Mouse (Mus musculus) gastrocnemius, postnatal 25 days (tissue): ENCODE results near the gene Polr2e. TPM values are rescaled to one million over a fixed set of nuclear protein-coding genes. Genes with fewer than 3 reads are reported as not detected.

ENCODE experiments used
- DNase-seq: peaks from one replicate; pipeline ENCODE4 v3.0.0; 2022
- total RNA-seq, 2 experiments: library from RNA; stranded (reverse); gene quantifications; 1 replicate in 1 of 2; 2 replicates in 1 of 2; pipeline ENCODE4 v1.2.3; 2021

Gene Polr2e
- total RNA-seq, 2 experiments from 2014 or later: 43.2 to 45.5 TPM

DNA sequence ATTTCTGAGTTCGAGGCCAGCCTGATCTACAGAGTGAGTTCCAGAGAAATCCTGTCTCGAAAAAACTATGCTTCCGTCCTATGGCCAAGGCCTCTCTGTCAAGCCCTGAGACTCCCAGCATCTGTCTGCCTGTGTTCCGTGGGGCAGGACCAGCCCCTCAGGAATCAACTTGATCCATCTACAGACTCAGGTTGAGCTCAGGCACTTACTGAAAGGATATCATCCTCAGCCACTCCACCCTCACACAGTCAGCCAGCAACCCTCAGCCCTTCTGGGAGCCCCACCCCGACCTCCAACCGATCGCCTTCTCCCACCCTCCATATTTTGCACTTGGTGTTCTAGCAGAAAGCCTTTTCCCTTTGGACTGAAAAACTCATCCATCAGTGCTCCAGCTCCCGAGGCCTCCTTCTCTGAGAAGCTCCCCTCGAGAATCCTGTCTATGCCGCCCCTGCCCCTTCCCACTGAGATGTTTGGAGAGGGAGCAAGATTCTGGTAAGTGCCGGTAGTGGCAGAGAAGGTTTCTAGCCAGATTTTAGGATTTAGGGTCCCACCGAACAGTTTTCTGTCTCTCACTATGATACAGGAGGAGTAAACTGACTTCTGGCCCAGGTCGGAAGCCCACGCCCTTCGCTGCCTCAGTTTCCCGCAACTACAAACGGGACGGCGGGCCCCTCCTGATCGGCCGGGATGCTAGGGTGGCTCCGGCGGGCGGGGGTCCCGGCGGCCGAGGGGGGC is 51.7 kb downstream of the Polr2e start:
- no peak for DNase-seq

- peak; percentile 78 for DNase-seq
These were observed 52.6 kb downstream of the Polr2e start for GRCm38 (mm10) chr10:79986963-79987362.

DNA sequence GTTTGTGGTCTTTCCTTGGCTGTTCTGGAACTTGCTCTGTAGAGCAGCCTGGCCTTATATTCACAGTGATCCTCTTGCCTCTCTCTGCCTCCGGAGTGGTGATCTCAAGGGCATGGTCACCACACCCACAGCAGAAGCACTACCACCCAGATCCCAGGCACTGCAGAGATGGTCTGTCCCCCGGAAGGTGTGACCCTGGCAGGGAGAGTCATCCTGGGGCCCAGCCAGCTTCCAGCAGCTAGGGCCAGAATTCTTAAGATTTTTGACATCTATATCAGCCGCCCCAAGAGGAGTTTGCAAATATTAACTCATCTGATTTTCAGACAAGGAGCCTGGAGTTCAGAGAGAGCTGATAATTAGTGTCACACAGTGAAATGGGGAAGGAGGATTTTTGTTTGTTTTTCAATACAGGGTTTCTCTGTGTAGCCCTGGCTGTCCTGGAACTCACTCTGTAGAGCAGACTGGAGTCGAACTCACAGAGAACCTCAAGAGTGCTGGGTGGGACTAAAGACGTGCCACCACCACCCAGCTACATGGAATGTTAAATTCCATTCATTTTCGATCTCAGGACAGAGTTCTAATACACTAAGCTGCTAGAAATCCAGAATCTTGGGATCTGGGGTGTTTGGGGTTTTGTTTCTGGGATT is 53.2 kb downstream of the Polr2e start:
- DNase-seq: no peak

Other genes with a start within 250 kb of the Polr2e start
- not detected for gene Prss57, start 248.8 kb downstream of the Polr2e start, total RNA-seq
- gene Palm, start 246.2 kb downstream of the Polr2e start, total RNA-seq: 10 to 100 TPM; 23.6 to 24.8 TPM
- under 1 TPM in 1 of 2 experiments, not detected in 1; 0.40 TPM for gene Misp, start 218.8 kb downstream of the Polr2e start, total RNA-seq
- gene Ptbp1, start 185.4 kb downstream of the Polr2e start, total RNA-seq: 10 to 100 TPM; 26.8 to 27.1 TPM
- gene Prtn3, start 165.3 kb downstream of the Polr2e start, total RNA-seq: under 1 TPM in 1 of 2 experiments, not detected in 1; 0.35 TPM
- under 1 TPM; 0.13 to 0.27 TPM for gene Plppr3, start 165.2 kb downstream of the Polr2e start, total RNA-seq
- not detected for gene Elane, start 153.5 kb downstream of the Polr2e start, total RNA-seq
- 100 to 1,000 TPM in 1 of 2 experiments, 10 to 100 TPM in 1; 12.5 to 381 TPM for gene Cfd, start 148.9 kb downstream of the Polr2e start, total RNA-seq
- 10 to 100 TPM; 29.2 to 34.4 TPM for gene Med16, start 130.9 kb downstream of the Polr2e start, total RNA-seq
- gene Gm26602, start 128.9 kb downstream of the Polr2e start, total RNA-seq: not detected
- under 1 TPM; 0.18 to 0.29 TPM for gene Kiss1r, start 122.8 kb downstream of the Polr2e start, total RNA-seq
- gene R3hdm4, start 118.6 kb downstream of the Polr2e start, total RNA-seq: 100 to 1,000 TPM; 103 to 113 TPM
- 1 to 10 TPM; 2.4 to 2.8 TPM for gene Arid3a, start 112.8 kb downstream of the Polr2e start, total RNA-seq
- 10 to 100 TPM; 16.4 to 18.0 TPM for gene Wdr18, start 79.6 kb downstream of the Polr2e start, total RNA-seq
- not detected for gene Grin3b, start 69.1 kb downstream of the Polr2e start, total RNA-seq
- gene Tmem259, start 55.5 kb downstream of the Polr2e start, total RNA-seq: 10 to 100 TPM; 70.1 to 80.6 TPM
- gene Cnn2, start 51.2 kb downstream of the Polr2e start, total RNA-seq: 1 to 10 TPM; 8.5 to 9.4 TPM
- gene Abca7, start 43.3 kb downstream of the Polr2e start, total RNA-seq: 1 to 10 TPM; 4.9 to 5.7 TPM
- gene Arhgap45, start 23.1 kb downstream of the Polr2e start, total RNA-seq: 1 to 10 TPM; 1.0 to 2.1 TPM
- gene Gpx4, start 7.4 kb upstream of the Polr2e start, total RNA-seq: 100 to 1,000 TPM; 527 to 618 TPM
- gene Sbno2, start 65.8 kb upstream of the Polr2e start, total RNA-seq: 1 to 10 TPM; 5.6 to 6.7 TPM
- 100 to 1,000 TPM in 1 of 2 experiments, 10 to 100 TPM in 1; 99.8 to 120 TPM for gene Stk11, start 76.0 kb upstream of the Polr2e start, total RNA-seq
- gene Atp5d, start 98.8 kb upstream of the Polr2e start, total RNA-seq: 100 to 1,000 TPM; 634 to 665 TPM
- 1 to 10 TPM; 1.2 to 1.6 TPM for gene Cbarp, start 101.0 kb upstream of the Polr2e start, total RNA-seq
- 10 to 100 TPM; 33.7 to 34.8 TPM for gene Midn, start 108.5 kb upstream of the Polr2e start, total RNA-seq
- 10 to 100 TPM; 17.3 to 21.4 TPM for gene Cirbp, start 126.2 kb upstream of the Polr2e start, total RNA-seq
- gene 1600002K03Rik, start 133.1 kb upstream of the Polr2e start, total RNA-seq: 1 to 10 TPM; 5.1 to 5.9 TPM
- under 1 TPM; 0.26 to 0.54 TPM for gene Efna2, start 139.7 kb upstream of the Polr2e start, total RNA-seq
- 10 to 100 TPM; 14.5 to 14.8 TPM for gene Mum1, start 186.6 kb upstream of the Polr2e start, total RNA-seq
- gene Ndufs7, start 209.3 kb upstream of the Polr2e start, total RNA-seq: 100 to 1,000 TPM; 508 to 524 TPM
- gene Gamt, start 221.2 kb upstream of the Polr2e start, total RNA-seq: 10 to 100 TPM; 50.9 to 53.1 TPM
- gene Dazap1, start 221.7 kb upstream of the Polr2e start, total RNA-seq: 10 to 100 TPM; 40.1 to 43.6 TPM